13 mouse cellular contexts compared by ENCODE assay signal in genomic region chr17:24645916-24646315, GRCm38 (mm10). TPM values are rescaled to one million over a fixed set of nuclear protein-coding genes. Genes with fewer than 3 reads are reported as not detected.
DNase-seq lines count a peak whose midpoint lies in the region; ATAC-seq and TF ChIP-seq lines count a peak whose summit lies in the region.
"Had no signal": no experiment of that assay in that cellular context is flagged by ENCODE, and none has a peak within 500 bp of the region (broad histone marks: within the 10 kb centered on the region; RNA-seq: fewer than 3 reads in every experiment).

No protein-coding gene starts in this region.

- peak overlapping the region; percentile 38 for H3K9ac ChIP-seq in heart, embryonic 13.5 days
- H3K9ac ChIP-seq in forebrain, embryonic 12.5 days, result no peak overlapping the region

- no peak for TF ChIP-seq POLR2A in small intestine, adult 2 months (IDR thresholded peaks at IDR 0.05; ENCODE audit: low read depth, low read length)

- peak; percentile 63 to 76 for DNase-seq in lung, adult 18-20 months
- DNase-seq in lung, postnatal 4 days, result no peak
- DNase-seq in kidney, postnatal 10 days, result peak; percentile 51
- no peak for DNase-seq in cerebellum, adult 9-10 months
- DNase-seq: right cerebral cortex, postnatal 25 days had no signal

- ATAC-seq in heart, embryonic 13.5 days (ENCODE audit: extremely low read depth, insufficient number of reproducible peaks, low FRiP score, low TSS enrichment), result peak; percentile 20; the same call in 1 of the 2 replicates
- ATAC-seq in erythroid progenitor cell, adult 5-6 weeks (replicated peaks; ENCODE audit: low FRiP score, poor library complexity, severe bottlenecking), result no peak
- ATAC-seq in forebrain, embryonic 12.5 days (ENCODE audit: low FRiP score), result no peak

- 45% methylated on average over 3 of the region's 3 CpGs for WGBS in heart, embryonic 13.5 days
- 82% methylated on average over 3 of the region's 3 CpGs for WGBS in small intestine, adult 2 months
- 72% methylated on average over 3 of the region's 3 CpGs for WGBS in forebrain, embryonic 12.5 days

- TF ChIP-seq CTCF in small intestine, adult 2 months (IDR thresholded peaks at IDR 0.05; ENCODE audit: extremely low read depth, insufficient read length, insufficient replicate concordance, low read depth, low read length), result no peak

- H3K4me2 ChIP-seq in heart, embryonic 13.5 days, result peak overlapping the region; percentile 49; the same call in 1 of the 2 replicates
- H3K4me2 ChIP-seq in forebrain, embryonic 12.5 days, result no peak overlapping the region
- H3K4me2 ChIP-seq: embryonic facial prominence, embryonic 12.5 days; limb, embryonic 13.5 days had no signal

- peaks cover 57% of the 10 kb centered on the region for H3K4me1 ChIP-seq in heart, embryonic 13.5 days
- peaks cover 8% of the 10 kb centered on the region; the same call in 1 of the 2 replicates for H3K4me1 ChIP-seq in small intestine, adult 2 months (ENCODE audit: control insufficient read depth, insufficient read depth, insufficient read length, low read length)
- peaks cover 10% of the 10 kb centered on the region for H3K4me1 ChIP-seq in forebrain, embryonic 12.5 days

- H3K27ac ChIP-seq in heart, embryonic 13.5 days (replicated peaks), result peak overlapping the region; percentile 87
- H3K27ac ChIP-seq in small intestine, adult 2 months (ENCODE audit: insufficient read depth, low read depth, low read length), result peak overlapping the region; percentile 85
- H3K27ac ChIP-seq in forebrain, embryonic 12.5 days, result no peak overlapping the region

- H3K4me3 ChIP-seq in heart, embryonic 13.5 days, result no peak overlapping the region
- no peak overlapping the region for H3K4me3 ChIP-seq in small intestine, adult 2 months (ENCODE audit: low read depth, low read length)
- no peak overlapping the region for H3K4me3 ChIP-seq in forebrain, embryonic 12.5 days (replicated peaks)
- H3K4me3 ChIP-seq: embryonic facial prominence, embryonic 12.5 days; limb, embryonic 13.5 days had no signal

- peaks cover 54% of the 10 kb centered on the region for H3K27me3 ChIP-seq in heart, embryonic 13.5 days (replicated peaks)
- peaks cover 11% of the 10 kb centered on the region for H3K27me3 ChIP-seq in small intestine, adult 2 months (ENCODE audit: control insufficient read depth, insufficient read depth, low read length)
- peaks cover 28% of the 10 kb centered on the region for H3K27me3 ChIP-seq in forebrain, embryonic 12.5 days
- H3K27me3 ChIP-seq: embryonic facial prominence, embryonic 12.5 days; limb, embryonic 13.5 days had no signal

- no peaks in the 10 kb centered on the region for H3K9me3 ChIP-seq in heart, embryonic 13.5 days
- H3K9me3 ChIP-seq in forebrain, embryonic 12.5 days, result no peaks in the 10 kb centered on the region
- H3K9me3 ChIP-seq: embryonic facial prominence, embryonic 12.5 days; limb, embryonic 13.5 days had no signal

- H3K36me3 ChIP-seq in heart, embryonic 13.5 days, result peaks cover 21% of the 10 kb centered on the region
- H3K36me3 ChIP-seq in small intestine, adult 2 months (ENCODE audit: control insufficient read depth, insufficient read depth, low read length), result 0 out of 2 replicates have a peak, but pooled peaks cover 1% of the 10 kb centered on the region
- no peaks in the 10 kb centered on the region for H3K36me3 ChIP-seq in forebrain, embryonic 12.5 days (replicated peaks)

RNA-seq across cellular contexts. Expression of gene Slc9a3r2, which starts 4.2 kb away (rescaled TPM):
- 46.8 and 51.1 TPM in 2 replicates for polyA plus RNA-seq in heart, embryonic 13.5 days (2015; fragmentation: Nextera tagmentation; extraction: Ambion mirVana)
- 35.6 and 44.9 TPM in 2 replicates for polyA plus RNA-seq in small intestine, adult 2 months (2012; rRNA removed)
- total RNA-seq in erythroid progenitor cell, adult 5-6 weeks (2015; ENCODE audit: low replicate concordance), result 0.84 TPM in 1 of 2 replicates, not detected in the other
- total RNA-seq in erythroid progenitor cell, adult 5-6 weeks (2017; ENCODE audit: low replicate concordance), result not detected in 2 replicates
- 18.3 and 21.9 TPM in 2 replicates for polyA plus RNA-seq in forebrain, embryonic 12.5 days (2016; fragmentation: Nextera tagmentation; extraction: Ambion mirVana)

RNA-seq across cellular contexts. Expression of gene Npw, which starts 12.3 kb away (rescaled TPM):
- not detected in 2 replicates for polyA plus RNA-seq in heart, embryonic 13.5 days (2015; fragmentation: Nextera tagmentation; extraction: Ambion mirVana)
- 2.0 and 6.5 TPM in 2 replicates for polyA plus RNA-seq in small intestine, adult 2 months (2012; rRNA removed)
- not detected in 2 replicates for total RNA-seq in erythroid progenitor cell, adult 5-6 weeks (2015; ENCODE audit: low replicate concordance)
- total RNA-seq in erythroid progenitor cell, adult 5-6 weeks (2017; ENCODE audit: low replicate concordance), result not detected in 2 replicates
- not detected in 2 replicates for polyA plus RNA-seq in forebrain, embryonic 12.5 days (2016; fragmentation: Nextera tagmentation; extraction: Ambion mirVana)
- total RNA-seq: heart, postnatal 14 days; MEL had no signal

RNA-seq across cellular contexts. Expression of gene Nthl1, which starts 13.4 kb away (rescaled TPM):
- 9.6 and 9.8 TPM in 2 replicates for polyA plus RNA-seq in heart, embryonic 13.5 days (2015; fragmentation: Nextera tagmentation; extraction: Ambion mirVana)
- polyA plus RNA-seq in small intestine, adult 2 months (2012; rRNA removed), result 6.0 and 7.2 TPM in 2 replicates
- not detected in 2 replicates for total RNA-seq in erythroid progenitor cell, adult 5-6 weeks (2015; ENCODE audit: low replicate concordance)
- total RNA-seq in erythroid progenitor cell, adult 5-6 weeks (2017; ENCODE audit: low replicate concordance), result 0.39 and 1.1 TPM in 2 replicates
- polyA plus RNA-seq in forebrain, embryonic 12.5 days (2016; fragmentation: Nextera tagmentation; extraction: Ambion mirVana), result 14.5 and 18.8 TPM in 2 replicates

RNA-seq across cellular contexts. Expression of gene Tsc2, which starts 13.5 kb away (rescaled TPM):
- 43.4 and 47.9 TPM in 2 replicates for polyA plus RNA-seq in heart, embryonic 13.5 days (2015; fragmentation: Nextera tagmentation; extraction: Ambion mirVana)
- 52.8 and 83.5 TPM in 2 replicates for polyA plus RNA-seq in small intestine, adult 2 months (2012; rRNA removed)
- 49.0 and 56.6 TPM in 2 replicates for total RNA-seq in erythroid progenitor cell, adult 5-6 weeks (2015; ENCODE audit: low replicate concordance)
- 13.5 and 28.4 TPM in 2 replicates for total RNA-seq in erythroid progenitor cell, adult 5-6 weeks (2017; ENCODE audit: low replicate concordance)
- polyA plus RNA-seq in forebrain, embryonic 12.5 days (2016; fragmentation: Nextera tagmentation; extraction: Ambion mirVana), result 78.4 and 89.3 TPM in 2 replicates

RNA-seq across cellular contexts. Expression of gene Zfp598, which starts 23.6 kb away (rescaled TPM):
- 15.1 and 15.8 TPM in 2 replicates for polyA plus RNA-seq in heart, embryonic 13.5 days (2015; fragmentation: Nextera tagmentation; extraction: Ambion mirVana)
- 41.1 and 85.8 TPM in 2 replicates for polyA plus RNA-seq in small intestine, adult 2 months (2012; rRNA removed)
- 13.4 and 18.4 TPM in 2 replicates for total RNA-seq in erythroid progenitor cell, adult 5-6 weeks (2015; ENCODE audit: low replicate concordance)
- 9.2 and 12.0 TPM in 2 replicates for total RNA-seq in erythroid progenitor cell, adult 5-6 weeks (2017; ENCODE audit: low replicate concordance)
- polyA plus RNA-seq in forebrain, embryonic 12.5 days (2016; fragmentation: Nextera tagmentation; extraction: Ambion mirVana), result 25.5 and 26.9 TPM in 2 replicates

Comparison
In these comparisons a context has a peak if more than half of its experiments do, and no peak if none do; other contexts are left out.
1. DNase-seq: peak in lung, adult 18-20 months (2 of 2) and kidney, postnatal 10 days (single experiment); none in lung, postnatal 4 days (0 of 2) and cerebellum, adult 9-10 months (single experiment).